Mouse (Mus musculus): ENCODE data around the gene Zranb2. TPM values are rescaled to one million over a fixed set of nuclear protein-coding genes. Genes with fewer than 3 reads are reported as not detected.

Zranb2 gene
- total RNA-seq, 2 experiments from 2014 or later, result 36.5 to 41.3 TPM

DNA sequence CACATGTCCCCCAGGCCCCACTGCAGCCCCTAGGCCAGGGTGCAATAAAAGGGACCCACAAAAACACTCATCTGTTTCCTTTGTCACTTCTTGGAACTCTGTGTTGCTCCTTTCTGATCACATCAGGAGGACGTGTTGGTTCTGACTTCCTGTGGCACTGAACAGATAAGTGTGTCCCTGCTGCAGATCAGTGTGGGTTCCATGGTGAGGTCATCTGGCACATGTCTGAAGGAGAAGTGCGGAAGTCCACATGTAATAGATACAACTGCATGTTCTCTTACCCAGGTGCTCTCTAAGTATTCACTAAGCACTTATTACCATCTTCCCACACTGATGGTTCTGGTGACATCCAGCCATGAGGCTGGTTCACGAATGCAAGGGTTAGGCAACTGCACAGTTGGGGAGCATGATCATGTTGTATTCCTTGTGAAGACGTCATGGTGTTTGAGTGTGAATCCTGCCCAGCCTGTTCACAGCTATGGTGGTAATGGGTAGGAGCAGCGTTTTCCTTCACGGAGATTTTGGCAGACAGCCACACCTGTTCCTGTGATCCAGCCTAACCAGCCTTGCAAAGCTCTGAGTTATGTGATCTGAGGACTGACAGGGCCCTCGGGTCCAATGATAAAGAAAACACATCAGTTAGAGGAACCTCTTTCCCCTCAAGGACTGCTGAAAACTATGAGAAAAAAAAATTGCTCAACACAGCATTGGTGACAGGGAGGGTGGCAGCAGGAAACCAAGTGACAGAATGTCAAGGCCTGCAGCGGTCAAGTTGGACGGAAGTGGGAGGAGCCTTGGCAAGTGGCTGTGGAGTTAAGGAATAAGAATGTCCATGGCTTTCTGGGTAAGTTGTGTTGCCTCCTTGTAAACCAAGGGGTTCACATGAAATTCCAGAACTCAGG lies 41.7 kb downstream of the Zranb2 start:
- no peak for DNase-seq
- intact Hi-C loops (cut with DNase I; ENCODE audit: low total_unique reads), result no loop called here

DNA sequence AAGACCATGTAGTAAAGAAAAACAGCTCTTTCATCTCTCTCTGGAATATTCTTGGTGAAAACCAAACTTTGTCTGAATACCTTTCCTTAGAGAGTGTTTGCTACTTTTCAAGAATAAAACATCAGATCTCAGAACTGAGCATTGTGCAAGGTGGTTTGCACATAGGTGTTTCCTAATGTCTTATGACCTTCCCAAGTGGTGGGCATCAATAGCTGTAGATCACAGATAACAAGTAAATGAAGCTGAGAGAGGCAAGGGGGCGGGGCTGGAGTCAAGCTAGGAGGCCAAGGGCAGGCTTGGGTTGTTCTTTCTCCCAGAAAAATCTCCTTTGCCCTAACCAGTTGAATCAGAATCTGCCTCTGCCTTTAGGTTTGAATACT lies 42.4 kb downstream of the Zranb2 start:
- intact Hi-C loops (cut with DNase I; ENCODE audit: low total_unique reads), result no loop called here
- DNase-seq, result no peak

DNA sequence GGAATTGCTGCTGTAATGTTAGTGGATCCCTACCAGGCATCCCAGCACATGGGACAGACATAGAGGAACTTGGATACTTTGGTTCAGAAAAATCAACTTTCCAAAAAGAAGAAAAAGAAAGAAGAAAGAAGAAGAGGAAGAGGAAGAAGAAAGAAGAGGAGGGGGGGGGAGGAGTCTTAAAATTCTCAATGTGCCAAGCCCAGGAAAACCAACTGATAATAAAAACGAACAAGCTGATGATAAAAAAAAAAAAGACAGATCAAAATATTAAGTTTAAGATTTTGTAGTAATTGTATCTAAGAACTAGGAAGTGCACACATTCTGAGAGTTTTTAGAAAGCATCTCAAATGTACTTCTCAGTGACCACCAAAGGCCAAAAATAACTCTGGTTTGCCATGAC lies 42.9 kb downstream of the Zranb2 start:
- intact Hi-C loops (cut with DNase I; ENCODE audit: low total_unique reads), result no loop called here
- DNase-seq, result no peak

DNA sequence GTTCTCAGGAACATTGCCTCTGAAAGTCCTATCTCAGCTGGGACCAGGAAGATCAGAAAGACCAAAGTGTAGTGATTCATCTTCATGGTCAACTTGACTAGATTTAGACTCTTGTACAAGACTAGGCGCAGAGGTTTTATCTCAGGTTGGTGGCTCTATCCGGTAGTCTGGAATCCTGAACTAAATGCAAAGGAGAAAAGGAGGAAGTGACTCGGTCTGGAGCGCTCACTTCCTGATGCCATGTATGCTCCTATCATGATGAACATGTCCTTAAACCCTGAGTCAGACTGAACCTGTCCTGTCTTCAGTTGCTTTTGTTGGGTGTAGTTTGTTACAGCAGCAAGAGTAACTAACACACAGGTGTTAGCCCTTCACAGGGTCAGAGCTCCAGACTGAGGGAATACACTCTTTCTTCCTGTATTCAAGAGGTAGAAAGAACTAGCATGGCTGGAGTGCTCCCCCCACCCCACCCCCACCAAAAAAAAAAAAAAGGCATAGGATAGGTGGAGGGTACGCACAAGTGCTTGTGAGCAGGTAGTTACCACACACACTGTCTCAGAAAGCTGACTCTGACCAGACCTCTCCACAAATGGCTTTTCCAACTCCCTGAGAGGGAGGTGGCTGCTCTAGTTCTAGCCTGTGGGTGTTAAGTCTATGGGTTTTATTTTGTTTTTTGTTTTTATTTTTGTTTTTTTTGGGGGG lies 44.7 kb downstream of the Zranb2 start:
- intact Hi-C loops (cut with DNase I; ENCODE audit: low total_unique reads), result no loop called here

DNA sequence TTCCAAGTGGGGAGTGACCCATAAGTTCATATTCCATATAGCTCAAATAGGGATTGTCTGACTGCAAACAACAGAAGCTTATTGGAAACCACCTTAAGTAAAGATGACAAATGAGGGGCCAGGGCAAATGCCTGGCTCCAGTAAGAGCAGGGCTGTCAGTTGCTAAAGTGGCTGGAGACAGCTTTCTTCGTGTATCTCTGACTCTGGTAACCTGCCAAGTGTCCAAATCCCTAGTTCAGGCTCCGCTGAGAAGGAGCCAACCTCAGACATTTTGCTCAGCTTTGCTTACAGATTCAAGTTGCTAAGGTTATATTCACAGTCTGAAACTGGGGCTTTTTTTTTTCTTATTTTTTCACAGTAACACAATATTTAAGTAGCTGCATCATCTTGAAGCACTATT lies 45.4 kb downstream of the Zranb2 start:
- DNase-seq, result no peak
- intact Hi-C loops (cut with DNase I; ENCODE audit: low total_unique reads), result no loop called here

More for the DNA sequence above, 44.7 kb downstream of the Zranb2 start:
- no peak for DNase-seq

DNA sequence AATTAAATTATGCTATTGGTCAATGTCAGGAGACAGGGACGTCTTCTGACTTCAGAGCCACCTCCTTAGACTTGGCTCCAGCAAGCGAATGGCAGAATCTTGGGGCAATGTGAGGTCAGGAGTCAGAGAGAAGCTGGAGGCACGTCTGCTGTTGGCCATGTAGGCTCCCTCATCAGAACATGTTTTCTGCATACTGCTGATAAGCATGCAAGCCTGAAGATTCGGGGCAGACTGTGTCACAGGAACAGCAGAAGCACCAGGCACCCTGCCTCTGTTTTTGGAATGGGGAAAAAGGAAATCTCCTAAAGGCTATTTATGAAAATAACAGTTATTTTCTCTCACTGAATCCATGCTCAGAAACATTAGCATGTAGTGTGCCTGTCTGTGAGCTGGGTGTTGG lies 46.3 kb downstream of the Zranb2 start:
- intact Hi-C loops (cut with DNase I; ENCODE audit: low total_unique reads), result no loop called here
- no peak for DNase-seq

DNA sequence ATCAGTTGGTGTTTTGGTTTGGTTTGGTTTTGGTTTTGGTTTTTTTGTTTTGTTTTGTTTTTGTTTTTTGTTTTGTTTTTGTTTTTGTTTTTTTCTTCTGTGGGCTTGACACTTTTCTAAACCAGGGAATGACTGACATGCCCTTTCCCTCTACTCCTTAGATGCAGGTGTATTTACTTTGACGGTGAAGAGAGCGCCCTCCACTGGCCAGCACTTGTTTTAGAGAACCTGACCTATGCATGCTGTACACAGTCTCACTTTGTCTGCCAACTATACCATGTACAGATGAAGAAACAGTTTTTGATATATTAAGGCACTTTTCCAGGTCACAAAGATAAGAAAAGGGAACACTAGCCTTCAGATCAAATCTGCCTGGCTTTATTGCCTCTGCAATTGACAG lies 47.8 kb downstream of the Zranb2 start:
- intact Hi-C loops (cut with DNase I; ENCODE audit: low total_unique reads), result no loop called here
- no peak for DNase-seq

DNA sequence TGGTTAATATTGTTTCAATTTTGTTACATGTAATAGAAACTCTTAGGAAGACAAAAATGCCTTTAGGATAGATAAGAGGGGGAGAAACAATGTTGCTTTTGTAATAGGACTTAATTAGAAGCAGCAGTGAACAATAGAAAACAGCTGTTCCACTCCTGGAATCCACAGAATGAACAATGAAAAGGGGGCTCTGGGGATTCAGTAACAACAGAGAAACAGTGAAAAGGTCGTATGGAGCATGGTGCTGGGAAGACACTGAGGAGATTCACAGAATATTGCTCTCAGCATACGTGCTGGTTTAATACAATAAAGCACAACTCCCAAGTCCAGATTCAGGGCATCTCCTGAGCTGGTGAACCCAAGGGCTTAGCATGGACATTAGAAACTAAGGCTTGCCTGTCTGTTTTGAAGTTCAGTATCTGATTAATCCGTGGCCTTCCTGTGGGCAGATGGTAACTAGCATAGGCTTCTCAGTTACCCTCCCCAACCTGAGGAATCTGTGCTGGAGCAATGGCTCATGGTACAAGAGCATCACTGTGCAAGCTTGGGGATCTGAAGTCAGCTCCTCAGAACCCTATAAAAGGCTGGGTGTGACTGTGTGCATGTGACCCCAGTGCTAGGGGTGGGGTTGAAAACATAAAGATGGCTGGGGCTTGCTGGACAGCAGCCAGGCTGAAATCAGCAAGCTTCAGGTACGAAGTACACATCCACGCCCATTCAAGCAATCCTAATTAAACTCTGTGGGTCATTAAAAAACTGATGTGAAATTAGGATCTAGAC lies 48.9 kb downstream of the Zranb2 start:
- intact Hi-C loops (cut with DNase I; ENCODE audit: low total_unique reads), result no loop called here
- no peak for DNase-seq

DNA sequence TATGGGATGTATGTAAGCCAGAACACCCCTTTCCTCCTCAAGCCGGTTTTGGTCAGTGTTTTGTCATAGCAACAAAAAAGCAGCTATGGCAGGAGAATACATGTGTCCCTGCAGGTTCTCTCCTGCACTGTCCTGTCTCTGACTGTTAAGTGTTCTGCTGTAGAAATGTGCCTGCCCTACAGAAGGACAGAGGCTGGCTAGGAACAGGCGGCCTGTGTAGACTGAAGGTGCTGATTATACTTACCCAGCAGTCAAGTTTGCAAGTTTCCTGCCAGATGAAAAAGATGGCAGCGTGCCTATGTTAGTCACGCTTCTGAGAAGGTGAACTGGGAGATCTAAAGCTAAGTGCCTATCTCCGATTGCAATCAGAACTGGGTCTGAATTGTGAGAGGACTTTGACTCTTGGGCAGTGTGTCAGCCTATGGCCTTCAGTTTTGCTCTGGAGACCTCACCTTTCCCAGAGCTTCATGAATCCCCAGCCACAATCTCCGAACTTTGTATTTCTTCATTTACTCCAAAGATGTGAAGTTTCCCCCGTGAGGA lies 63.9 kb downstream of the Zranb2 start:
- DNase-seq, result no peak
- intact Hi-C loops (cut with DNase I; ENCODE audit: low total_unique reads), result no loop called here

Small RNA genes lying within 50 kb of the gene (microRNA-seq; reads per million reads assigned to microRNA genes)
- 97.2 to 140 reads per million in 2 experiments for gene Mir186

Other genes with a start within 250 kb of the Zranb2 start
- under 1 TPM; 0.16 to 0.51 TPM for gene Ptger3, start 32.7 kb downstream of the Zranb2 start, total RNA-seq (2021)

Data from gastrocnemius, postnatal 14 days (tissue).